Mouse (Mus musculus): Measurements from ENCODE around the gene Hadha. TPM values are rescaled to one million over a fixed set of nuclear protein-coding genes. Genes with fewer than 3 reads are reported as not detected.

Gene Hadha
- polyA plus RNA-seq, 1 experiment from 2014 or later: 73.2 TPM

DNA sequence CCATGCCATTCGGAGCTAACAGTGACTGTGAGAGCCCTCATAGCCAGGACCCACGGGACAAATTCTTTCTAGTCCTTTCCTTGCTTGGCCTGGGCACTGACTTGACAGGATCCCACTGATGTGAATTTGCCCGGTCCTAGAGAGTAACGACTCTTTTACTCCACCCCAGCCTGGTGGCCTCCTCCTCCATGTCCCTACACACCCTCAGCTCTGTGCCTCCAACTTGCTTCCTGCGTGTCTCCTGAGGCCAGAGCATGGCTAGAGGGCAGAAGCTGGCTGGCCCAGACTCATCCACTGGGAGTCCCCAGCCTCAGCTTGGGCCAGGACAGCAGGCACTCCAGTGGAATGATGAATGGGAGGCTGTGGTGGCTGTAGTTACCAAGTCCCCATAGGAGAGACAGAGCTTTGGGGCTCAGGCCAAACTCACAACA, 47.3 kb downstream of the Hadha start:
- Histone ChIP-seq H3K27me3 (peaks cover 7% of the 10 kb centered on the region), H3K36me3 (peaks cover 13% of the 10 kb centered on the region; the same call in 1 of the 2 replicates), H3K4me2 (replicated peaks) (peak overlapping the region; percentile 93), H3K9ac (replicated peaks) (peak overlapping the region; percentile 88), H3K4me3 (replicated peaks) (peak overlapping the region; percentile 77), H3K27ac (peak overlapping the region; percentile 90), H3K9me3 (no peaks in the 10 kb centered on the region), H3K4me1 (replicated peaks) (peaks cover 71% of the 10 kb centered on the region)
- peak; percentile 4; the same call in 1 of the 2 replicates for ATAC-seq
- 4% methylated on average over 5 of the region's 5 CpGs for WGBS

GRCm38 (mm10) chr5:30107186-30107585, 47.8 kb downstream of the Hadha start:
- Histone ChIP-seq H3K9me3 (no peaks in the 10 kb centered on the region), H3K27ac (peak overlapping the region; percentile 90), H3K27me3 (peaks cover 2% of the 10 kb centered on the region; the same call in 1 of the 2 replicates), H3K4me1 (replicated peaks) (peaks cover 71% of the 10 kb centered on the region), H3K9ac (replicated peaks) (peak overlapping the region; percentile 88), H3K4me2 (replicated peaks) (peak overlapping the region; percentile 93), H3K36me3 (peaks cover 9% of the 10 kb centered on the region; the same call in 1 of the 2 replicates), H3K4me3 (replicated peaks) (peak overlapping the region; percentile 77)
- WGBS: under 1% methylated on average over 7 of the region's 7 CpGs
- peak; percentile 58 for ATAC-seq

- peak overlapping the region; percentile 90 for H3K27ac ChIP-seq
- 0 out of 2 replicates have a peak, but pooled peaks cover 5% of the 10 kb centered on the region for H3K36me3 ChIP-seq
- H3K4me3 ChIP-seq (replicated peaks): peak overlapping the region; percentile 77
- no peak for ATAC-seq
- WGBS: 0% methylated on average over 2 of the region's 2 CpGs
- H3K9me3 ChIP-seq: no peaks in the 10 kb centered on the region
- H3K4me1 ChIP-seq (replicated peaks): peaks cover 68% of the 10 kb centered on the region
- H3K9ac ChIP-seq (replicated peaks): peak overlapping the region; percentile 88
- peaks cover 2% of the 10 kb centered on the region; the same call in 1 of the 2 replicates for H3K27me3 ChIP-seq
- peak overlapping the region; percentile 93 for H3K4me2 ChIP-seq (replicated peaks)
These were observed 48.2 kb downstream of the Hadha start for GRCm38 (mm10) chr5:30106756-30107155.

DNA sequence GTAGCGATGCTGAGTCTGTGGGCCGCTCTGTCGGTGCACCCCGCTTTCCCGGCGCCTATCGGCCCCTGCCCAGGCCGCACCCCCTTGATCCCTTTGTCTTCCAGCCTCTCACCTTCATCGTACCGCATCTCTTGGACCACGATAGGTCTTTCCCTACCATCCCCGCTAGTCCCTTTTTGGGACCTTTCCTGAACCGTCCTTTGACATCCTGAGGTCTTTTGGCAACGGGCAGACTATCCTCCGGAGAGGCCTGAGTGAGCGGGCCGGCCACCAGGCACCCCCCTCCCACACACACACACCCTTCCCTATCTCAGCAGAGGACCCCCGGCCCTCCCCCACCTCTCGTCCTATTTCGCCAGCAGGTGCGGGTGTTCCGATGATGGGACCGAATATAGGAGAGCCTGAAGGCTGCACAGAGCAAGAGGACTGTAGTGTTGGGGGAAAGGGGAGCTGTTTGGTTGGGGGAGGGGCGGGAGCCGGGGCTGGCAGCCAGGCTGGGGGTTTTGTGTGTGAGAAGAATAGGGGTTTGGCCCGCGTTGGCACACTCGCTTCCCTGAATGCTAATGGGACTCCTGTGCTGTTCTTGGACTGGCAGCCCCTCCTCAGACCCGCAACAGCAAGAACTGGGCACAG, 49.2 kb downstream of the Hadha start, which contains the start of gene 3110082J24Rik:
3110082J24Rik (minus strand) TSS at position 419 of the 633 bp plus-strand sequence.
- peak within 1 kb of the TSS; percentile 90 for H3K27ac ChIP-seq
- peak within 1 kb of the TSS; percentile 88 for H3K9ac ChIP-seq (replicated peaks)
- peaks cover 58% of the 10 kb centered on the region for H3K4me1 ChIP-seq (replicated peaks)
- under 1% methylated on average over 27 of the region's 29 CpGs for WGBS
- peak; percentile 61 for ATAC-seq
- 0 out of 2 replicates have a peak, but pooled peaks cover 2% of the 10 kb centered on the region for H3K36me3 ChIP-seq
- 0 out of 2 replicates have a peak, but pooled peaks cover 2% of the 10 kb centered on the region for H3K27me3 ChIP-seq
- no peaks in the 10 kb centered on the region for H3K9me3 ChIP-seq
- H3K4me2 ChIP-seq (replicated peaks): peak within 1 kb of the TSS; percentile 93
- peak within 1 kb of the TSS; percentile 77 for H3K4me3 ChIP-seq (replicated peaks)

DNA sequence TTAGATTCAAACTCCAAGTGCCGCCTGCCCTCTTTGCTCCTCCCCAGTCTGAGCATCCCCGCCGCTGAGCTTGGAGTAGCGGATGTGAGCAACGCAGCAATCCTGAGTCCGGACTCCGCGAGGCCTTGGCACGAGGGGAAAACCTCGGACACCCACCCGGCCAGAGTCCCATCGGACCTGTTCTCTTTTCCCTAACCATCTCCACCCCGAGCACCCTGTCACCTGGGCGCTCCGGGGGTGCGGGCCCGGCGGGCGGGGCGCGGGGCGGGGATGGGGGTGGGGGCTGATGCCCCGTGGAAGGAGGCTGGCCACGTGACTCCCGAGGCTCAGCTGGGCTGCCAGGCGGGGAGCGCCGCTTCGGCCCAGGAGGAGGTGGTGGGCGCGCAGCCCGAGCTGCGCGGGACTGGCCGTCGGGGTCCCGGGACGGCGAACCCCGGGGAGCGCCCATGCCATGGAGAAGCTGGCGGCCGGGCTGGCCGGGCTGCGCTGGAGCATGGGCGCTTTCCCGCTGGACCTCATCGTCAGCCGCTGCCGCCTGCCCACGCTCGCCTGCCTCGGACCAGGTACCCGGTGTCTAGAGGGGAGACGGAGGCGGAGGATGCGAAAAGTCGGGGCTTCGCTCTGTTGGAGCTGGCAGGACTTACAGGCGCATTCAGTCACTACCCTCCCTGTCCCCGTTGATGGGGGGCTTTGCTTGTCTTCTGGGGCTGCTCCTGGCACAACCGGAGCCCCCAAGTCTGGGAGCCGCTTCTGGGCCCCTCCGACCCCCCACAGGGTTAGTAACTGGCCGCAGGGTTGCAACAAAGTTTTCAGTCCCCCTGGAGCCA, 49.9 kb downstream of the Hadha start, which contains the start of gene Garem2:
Garem2 (plus strand) TSS at position 321 of the 827 bp plus-strand sequence.
- H3K9ac ChIP-seq (replicated peaks): peak within 1 kb of the TSS; percentile 88
- H3K36me3 ChIP-seq: 0 out of 2 replicates have a peak, but pooled peaks cover 2% of the 10 kb centered on the region
- peak; percentile 49 for ATAC-seq
- H3K9me3 ChIP-seq: no peaks in the 10 kb centered on the region
- peak within 1 kb of the TSS; percentile 90 for H3K27ac ChIP-seq
- 0 out of 2 replicates have a peak, but pooled peaks cover 2% of the 10 kb centered on the region for H3K27me3 ChIP-seq
- H3K4me3 ChIP-seq (replicated peaks): peak within 1 kb of the TSS; percentile 77
- H3K4me1 ChIP-seq (replicated peaks): peaks cover 51% of the 10 kb centered on the region
- H3K4me2 ChIP-seq (replicated peaks): peak within 1 kb of the TSS; percentile 93
- under 1% methylated on average over 63 of the region's 65 CpGs for WGBS

DNA sequence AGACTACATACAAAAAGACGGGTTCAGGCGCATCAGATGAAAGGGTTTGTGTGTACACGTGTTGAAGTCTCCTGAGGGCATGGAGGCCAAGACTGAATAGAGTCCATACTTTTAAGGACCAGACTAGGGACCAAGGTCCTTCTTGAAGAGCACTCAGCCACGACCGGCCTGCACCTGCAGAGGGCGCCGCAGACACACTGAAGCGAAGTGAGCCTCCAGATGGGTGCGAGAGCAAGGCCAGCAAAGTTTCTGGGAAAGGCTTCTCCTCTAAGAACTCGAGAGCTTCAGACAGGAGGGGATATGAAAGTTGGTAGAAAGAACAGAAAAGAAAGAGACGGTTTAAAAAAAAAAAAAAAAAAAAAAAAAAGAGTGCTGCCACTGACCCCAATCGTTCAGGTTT, 50.6 kb downstream of the Hadha start:
- ATAC-seq: no peak
- WGBS: 2% methylated on average over 12 of the region's 12 CpGs

DNA sequence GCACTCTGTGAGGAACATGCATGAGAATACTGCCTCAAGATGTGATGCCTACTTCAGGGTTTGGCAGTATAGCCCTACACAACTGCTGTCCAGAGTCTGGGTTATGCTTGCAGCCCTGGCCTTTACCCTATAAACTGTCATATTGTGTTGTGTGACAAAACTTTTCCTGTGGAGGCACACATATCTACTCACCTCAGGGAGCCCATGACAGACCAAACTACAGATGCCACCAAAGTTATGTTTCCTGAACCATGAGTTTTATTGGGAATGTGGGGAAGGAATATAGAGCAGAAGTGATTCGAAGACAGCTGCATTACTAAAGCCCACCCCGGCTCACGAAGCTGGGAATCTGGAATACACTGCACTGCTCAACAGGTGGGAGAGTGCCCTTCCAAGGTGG, 51.6 kb downstream of the Hadha start:
- no peak for ATAC-seq
- WGBS: 88% methylated on average over 3 of the region's 3 CpGs
- H3K9me3 ChIP-seq: no peaks in the 10 kb centered on the region
- H3K4me2 ChIP-seq (replicated peaks): no peak overlapping the region
- H3K36me3 ChIP-seq: 0 out of 2 replicates have a peak, but pooled peaks cover 2% of the 10 kb centered on the region
- H3K4me3 ChIP-seq (replicated peaks): no peak overlapping the region
- 0 out of 2 replicates have a peak, but pooled peaks cover 2% of the 10 kb centered on the region for H3K27me3 ChIP-seq
- H3K27ac ChIP-seq: no peak overlapping the region
- no peak overlapping the region for H3K9ac ChIP-seq (replicated peaks)
- H3K4me1 ChIP-seq (replicated peaks): peaks cover 36% of the 10 kb centered on the region

More for the DNA sequence above, 50.6 kb downstream of the Hadha start:
- 0 out of 2 replicates have a peak, but pooled peaks cover 2% of the 10 kb centered on the region for H3K27me3 ChIP-seq
- peak overlapping the region; percentile 93 for H3K4me2 ChIP-seq (replicated peaks)
- H3K27ac ChIP-seq: no peak overlapping the region
- H3K9ac ChIP-seq (replicated peaks): no peak overlapping the region
- peak overlapping the region; percentile 77 for H3K4me3 ChIP-seq (replicated peaks)
- H3K9me3 ChIP-seq: no peaks in the 10 kb centered on the region
- H3K36me3 ChIP-seq: 0 out of 2 replicates have a peak, but pooled peaks cover 2% of the 10 kb centered on the region
- H3K4me1 ChIP-seq (replicated peaks): peaks cover 44% of the 10 kb centered on the region

GRCm38 (mm10) chr5:30098260-30098659, 56.7 kb downstream of the Hadha start:
- Histone ChIP-seq H3K27me3 (no peaks in the 10 kb centered on the region), H3K4me3 (replicated peaks) (no peak overlapping the region), H3K4me1 (replicated peaks) (no peaks in the 10 kb centered on the region), H3K9me3 (no peaks in the 10 kb centered on the region), H3K4me2 (replicated peaks) (no peak overlapping the region), H3K9ac (replicated peaks) (no peak overlapping the region), H3K27ac (no peak overlapping the region), H3K36me3 (no peaks in the 10 kb centered on the region)
- 93% methylated on average over 1 of the region's 1 CpGs for WGBS
- ATAC-seq: no peak

DNA sequence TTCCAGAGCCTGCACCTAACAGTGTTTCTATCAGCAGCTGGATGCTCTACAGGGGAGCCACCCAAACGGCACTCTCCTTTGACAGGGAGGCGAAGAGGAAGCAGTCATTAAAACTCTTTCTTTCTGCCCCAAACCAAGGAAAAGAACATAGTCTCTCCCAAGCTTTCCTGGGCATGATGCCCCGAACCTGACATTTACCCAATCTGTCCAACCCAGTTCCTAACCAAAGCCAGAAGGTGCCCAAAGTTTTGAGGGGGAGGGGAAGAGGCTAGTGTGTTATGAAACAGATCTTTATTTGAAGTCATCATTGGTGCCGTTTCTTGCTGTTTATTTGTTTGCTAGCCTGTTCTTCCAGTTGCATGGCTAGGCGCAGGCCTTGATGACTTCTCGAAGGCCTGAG, 59.2 kb downstream of the Hadha start:
- ATAC-seq: no peak
- Histone ChIP-seq H3K9me3 (no peaks in the 10 kb centered on the region), H3K27ac (no peak overlapping the region), H3K36me3 (no peaks in the 10 kb centered on the region), H3K4me2 (replicated peaks) (no peak overlapping the region), H3K27me3 (no peaks in the 10 kb centered on the region), H3K4me1 (replicated peaks) (no peaks in the 10 kb centered on the region), H3K9ac (replicated peaks) (no peak overlapping the region), H3K4me3 (replicated peaks) (no peak overlapping the region)
- 84% methylated on average over 6 of the region's 6 CpGs for WGBS

DNA sequence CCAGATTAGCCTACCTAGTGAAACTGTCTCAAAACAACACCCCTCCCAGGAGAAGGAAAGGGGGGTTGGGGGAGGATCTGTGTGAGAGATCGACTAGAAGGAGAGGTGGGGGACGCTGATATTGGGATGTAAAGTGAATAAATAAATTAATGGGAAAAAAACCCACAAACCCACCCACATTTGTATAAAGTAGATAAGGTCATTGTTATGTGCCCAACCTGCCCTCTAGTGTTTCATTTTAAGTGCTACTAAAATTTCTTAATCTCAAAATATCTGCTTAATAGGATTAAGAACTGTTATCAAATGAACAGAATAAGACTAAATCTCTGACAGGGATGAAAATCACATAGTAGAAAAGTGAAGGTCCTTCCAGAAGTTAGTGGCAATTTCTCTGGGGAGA, 60.6 kb downstream of the Hadha start:
- Histone ChIP-seq H3K9me3 (no peaks in the 10 kb centered on the region), H3K4me1 (replicated peaks) (no peaks in the 10 kb centered on the region), H3K27ac (no peak overlapping the region), H3K4me3 (replicated peaks) (no peak overlapping the region), H3K4me2 (replicated peaks) (no peak overlapping the region), H3K36me3 (no peaks in the 10 kb centered on the region), H3K27me3 (no peaks in the 10 kb centered on the region), H3K9ac (replicated peaks) (no peak overlapping the region)
- WGBS: 62% methylated on average over 2 of the region's 2 CpGs
- ATAC-seq: no peak

DNA sequence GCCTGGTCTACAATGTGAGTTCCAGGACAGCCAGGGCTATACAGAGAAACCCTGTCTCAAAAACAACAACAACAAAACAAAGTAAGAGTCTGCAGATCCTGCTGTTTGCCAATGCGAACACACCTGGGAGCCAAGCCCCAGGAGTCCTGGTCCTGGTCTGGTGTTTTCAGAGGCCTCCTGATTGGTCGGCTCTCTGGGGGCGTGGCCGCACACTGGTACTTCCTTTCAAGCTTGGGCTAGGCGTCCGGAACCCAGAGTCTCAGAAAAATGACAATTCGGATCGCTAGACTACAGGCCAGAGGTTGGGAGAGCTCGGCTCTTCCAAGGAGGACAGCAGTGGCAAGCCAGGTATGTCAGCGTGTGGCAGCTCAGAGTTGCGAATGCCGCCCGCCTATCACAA, 62.3 kb downstream of the Hadha start:
- 72% methylated on average over 13 of the region's 13 CpGs for WGBS
- Histone ChIP-seq H3K27me3 (no peaks in the 10 kb centered on the region), H3K9ac (replicated peaks) (no peak overlapping the region), H3K27ac (no peak overlapping the region), H3K4me3 (replicated peaks) (no peak overlapping the region), H3K36me3 (no peaks in the 10 kb centered on the region), H3K4me2 (replicated peaks) (no peak overlapping the region), H3K9me3 (no peaks in the 10 kb centered on the region), H3K4me1 (replicated peaks) (no peaks in the 10 kb centered on the region)
- no peak for ATAC-seq
